Mouse (Mus musculus): ENCODE measurements around the gene Banp. TPM values are rescaled to one million over a fixed set of nuclear protein-coding genes. Genes with fewer than 3 reads are reported as not detected.

Gene Banp
- total RNA-seq, 2 experiments from 2014 or later: 14.0 to 21.3 TPM

DNA sequence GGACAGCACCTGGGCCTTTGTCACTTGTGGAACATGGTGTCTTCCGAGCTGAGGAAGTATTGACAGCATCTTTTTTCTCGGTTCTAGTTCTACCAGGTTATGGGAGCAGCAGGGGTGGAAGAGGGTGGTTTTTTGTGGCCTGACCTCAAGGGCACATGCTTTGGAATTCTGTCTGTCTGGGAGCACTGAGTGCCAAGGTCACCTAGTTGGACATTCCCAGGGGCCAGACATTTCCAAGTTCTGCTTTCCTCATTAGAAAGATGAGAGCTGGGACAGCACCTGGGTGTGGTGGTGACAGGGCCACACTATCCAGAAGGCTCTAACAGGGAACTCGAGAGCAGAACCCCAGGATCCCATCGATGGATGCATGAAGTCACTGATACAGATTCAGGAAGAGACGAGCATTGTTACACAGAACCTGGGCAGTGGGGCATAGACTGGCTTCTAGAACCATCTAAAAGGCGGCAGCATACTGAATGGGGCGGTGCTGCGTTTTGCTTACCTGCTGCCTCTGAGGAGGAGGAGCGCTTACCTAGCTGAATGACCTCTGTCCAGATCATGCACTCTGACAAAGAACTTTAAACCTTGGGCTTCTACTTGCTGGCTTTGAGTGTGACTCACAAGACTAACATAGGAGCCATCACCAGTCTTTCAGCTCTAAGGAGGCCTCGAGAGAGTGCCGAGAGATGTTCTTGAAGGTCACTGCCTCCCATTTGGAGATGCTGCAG, 31.4 kb downstream of the Banp start:
- no peak for DNase-seq

DNA sequence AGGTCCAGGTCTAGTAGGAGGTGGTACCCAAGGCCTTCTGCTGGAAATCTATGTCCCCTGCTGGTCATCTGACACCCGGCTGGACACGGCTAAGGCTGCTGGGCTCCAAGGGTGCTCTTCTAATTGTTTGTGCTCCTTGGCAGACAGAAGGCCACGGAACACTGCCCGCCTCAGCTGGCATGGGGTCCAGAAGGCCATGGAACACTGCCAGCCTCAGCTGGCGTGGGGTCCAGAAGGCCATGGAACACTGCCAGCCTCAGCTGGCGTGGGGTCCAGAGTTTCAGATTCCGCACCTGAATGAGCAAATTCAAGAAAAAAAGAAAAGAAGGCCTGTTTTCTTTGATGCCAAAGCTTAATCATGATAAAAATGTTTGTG, 32.0 kb downstream of the Banp start:
- DNase-seq: peak; percentile 68

DNA sequence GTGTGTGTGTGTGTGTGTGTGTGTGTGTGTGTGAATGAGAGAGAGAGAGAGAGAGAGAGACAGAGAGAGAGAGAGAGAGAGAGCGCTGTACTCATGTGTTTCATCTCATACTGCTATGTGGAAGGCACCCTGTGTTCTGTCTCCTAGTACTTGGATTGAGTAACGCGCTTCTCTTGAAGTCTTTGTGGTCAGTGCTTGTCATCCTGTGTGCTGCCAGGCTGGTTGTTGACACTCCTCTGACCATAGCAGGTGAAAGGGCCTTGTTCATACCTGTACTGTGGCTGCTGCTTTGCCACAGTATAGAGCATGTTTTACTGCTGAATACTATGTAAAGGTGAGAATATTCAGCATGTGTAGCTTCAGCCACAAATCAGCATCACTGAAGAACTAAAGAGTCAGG, 36.1 kb downstream of the Banp start:
- no peak for DNase-seq

GRCm38 (mm10) chr8:121987892-121988291, 38.3 kb downstream of the Banp start:
- no peak for DNase-seq

- peak; percentile 43 for DNase-seq
Measured at GRCm38 (mm10) chr8:121990506-121991255, 41.1 kb downstream of the Banp start.

DNA sequence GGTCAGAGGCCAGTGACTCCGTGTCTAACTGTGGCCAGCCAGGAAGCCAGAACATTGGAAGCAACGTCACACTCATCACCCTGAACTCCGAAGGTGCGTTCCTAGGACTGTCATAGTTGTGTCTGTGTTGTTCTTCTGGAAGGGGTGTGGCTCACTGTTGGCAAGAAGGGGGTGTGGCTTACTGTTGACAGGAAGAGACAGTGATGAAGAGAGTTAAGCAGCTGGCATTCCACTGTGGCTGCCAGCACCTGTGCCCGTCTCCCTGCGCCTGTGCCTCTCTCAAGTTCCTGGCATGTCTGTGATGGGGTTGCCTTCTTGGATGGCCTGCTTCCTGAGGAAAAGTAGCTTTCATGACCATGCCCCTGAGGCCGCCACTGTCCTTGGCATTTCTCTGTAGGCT, 42.1 kb downstream of the Banp start:
- DNase-seq: no peak

- DNase-seq: no peak
Measured at GRCm38 (mm10) chr8:121992911-121993310, 43.4 kb downstream of the Banp start.

DNA sequence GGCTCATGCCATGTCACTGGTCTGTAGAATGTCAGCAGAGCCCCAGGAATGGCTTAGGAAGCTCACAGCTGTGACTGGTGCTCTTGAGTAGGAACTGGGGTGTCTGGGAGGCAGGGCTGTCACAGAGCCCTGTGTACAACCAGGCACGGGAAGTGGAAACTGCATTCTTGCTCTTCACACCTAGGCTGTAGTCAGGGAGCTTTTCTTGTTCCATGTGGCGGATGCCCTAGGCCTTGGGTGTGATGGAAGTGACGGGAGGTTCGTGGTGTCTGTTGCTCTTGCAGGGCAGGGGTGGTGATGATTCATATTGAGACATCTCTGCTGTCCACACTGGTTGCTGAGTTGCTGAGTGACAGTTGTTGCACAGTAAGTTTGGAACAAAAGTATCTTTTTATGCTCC, 45.6 kb downstream of the Banp start:
- no peak for DNase-seq

GRCm38 (mm10) chr8:121995895-121996294, 46.3 kb downstream of the Banp start:
- DNase-seq: no peak

DNA sequence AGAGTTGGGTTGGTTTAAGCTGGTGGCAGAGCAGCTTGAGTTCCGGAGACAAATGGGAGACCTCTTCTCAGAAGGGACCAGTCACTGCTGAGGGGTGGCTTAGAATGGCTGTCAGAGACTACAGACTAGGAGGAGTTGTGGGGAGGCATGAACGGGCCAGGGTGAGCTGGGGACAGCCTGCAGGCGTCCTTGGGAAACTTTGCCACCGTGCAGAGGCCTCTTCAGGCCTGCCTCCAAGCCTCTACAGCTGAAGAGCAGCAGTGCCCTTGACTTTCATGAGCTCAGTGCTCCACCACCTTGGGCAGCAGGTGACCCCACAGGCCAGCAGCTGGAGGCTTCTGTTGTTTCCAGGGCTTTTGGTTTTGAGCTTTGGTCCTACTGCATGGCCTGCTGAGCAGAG, 49.1 kb downstream of the Banp start:
- no peak for DNase-seq

GRCm38 (mm10) chr8:121999211-121999610, 49.7 kb downstream of the Banp start:
- peak; percentile 57 for DNase-seq

GRCm38 (mm10) chr8:122001339-122002115, 52.0 kb downstream of the Banp start:
- no peak for DNase-seq

DNA sequence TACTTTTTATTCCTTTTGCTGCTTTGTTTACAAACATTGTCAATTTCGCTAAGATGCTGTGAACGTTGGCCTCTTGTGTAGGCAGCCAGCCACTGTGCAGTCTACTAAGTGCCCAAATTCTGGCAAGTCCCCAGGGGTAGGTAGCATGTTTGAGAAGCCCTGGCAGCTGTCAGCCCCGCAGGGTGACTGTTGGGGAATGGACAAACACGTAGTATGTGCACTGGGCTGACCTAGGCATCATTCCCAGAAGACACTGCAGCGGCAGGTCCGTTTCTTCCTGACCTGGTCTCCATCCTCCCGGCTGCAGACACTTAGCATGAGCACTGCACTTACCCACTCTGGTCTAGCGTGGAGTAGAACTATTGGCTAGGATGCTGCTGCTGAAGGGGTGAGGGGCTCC, 54.1 kb downstream of the Banp start:
- peak; percentile 35 for DNase-seq

GRCm38 (mm10) chr8:122004131-122004530, 54.6 kb downstream of the Banp start:
- no peak for DNase-seq

- no peak for DNase-seq
Measured at GRCm38 (mm10) chr8:122005422-122006204, 56.1 kb downstream of the Banp start.

- DNase-seq: no peak
Measured at GRCm38 (mm10) chr8:122006688-122007484, 57.3 kb downstream of the Banp start.

DNA sequence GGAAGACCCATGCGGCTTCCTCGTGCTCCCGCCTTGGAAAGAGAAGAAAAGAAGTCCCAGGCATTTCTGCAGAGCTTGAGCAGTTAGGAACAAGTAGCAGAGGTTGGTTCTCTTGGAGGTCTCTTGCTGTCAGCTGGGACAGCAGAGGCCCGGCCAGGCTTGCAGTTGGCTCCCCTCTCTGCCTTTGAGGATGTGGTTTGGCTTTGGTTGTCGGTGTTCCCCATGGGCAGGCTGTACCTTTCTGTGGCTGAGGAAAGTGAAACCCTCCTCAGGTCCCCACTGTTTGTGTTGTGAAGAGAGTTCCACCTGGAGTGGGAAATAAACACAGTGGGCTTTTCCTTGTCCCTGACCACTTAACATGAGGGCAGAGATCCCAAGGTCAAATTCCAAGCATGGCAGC, 58.8 kb downstream of the Banp start:
- no peak for DNase-seq

DNA sequence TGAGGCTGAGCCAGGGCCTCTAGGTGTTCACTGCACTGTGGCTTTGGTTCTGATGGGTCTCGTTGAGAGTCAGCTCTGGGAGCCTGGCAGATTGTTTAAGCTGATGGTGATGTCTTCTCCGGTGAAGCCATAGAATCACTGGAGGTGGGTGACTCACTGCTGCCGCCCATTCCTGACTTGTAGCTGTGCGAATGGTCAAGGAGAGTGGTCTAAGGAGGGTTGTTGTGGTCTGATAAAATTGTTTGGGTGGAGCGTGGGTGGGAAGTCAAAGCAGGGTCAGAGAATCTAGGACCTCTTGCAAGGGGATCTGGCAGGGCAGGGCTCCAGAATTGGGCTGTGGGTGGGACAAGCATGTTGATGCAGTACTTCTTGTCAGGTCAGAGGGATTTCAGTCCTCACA, 61.1 kb downstream of the Banp start:
- DNase-seq: no peak

DNA sequence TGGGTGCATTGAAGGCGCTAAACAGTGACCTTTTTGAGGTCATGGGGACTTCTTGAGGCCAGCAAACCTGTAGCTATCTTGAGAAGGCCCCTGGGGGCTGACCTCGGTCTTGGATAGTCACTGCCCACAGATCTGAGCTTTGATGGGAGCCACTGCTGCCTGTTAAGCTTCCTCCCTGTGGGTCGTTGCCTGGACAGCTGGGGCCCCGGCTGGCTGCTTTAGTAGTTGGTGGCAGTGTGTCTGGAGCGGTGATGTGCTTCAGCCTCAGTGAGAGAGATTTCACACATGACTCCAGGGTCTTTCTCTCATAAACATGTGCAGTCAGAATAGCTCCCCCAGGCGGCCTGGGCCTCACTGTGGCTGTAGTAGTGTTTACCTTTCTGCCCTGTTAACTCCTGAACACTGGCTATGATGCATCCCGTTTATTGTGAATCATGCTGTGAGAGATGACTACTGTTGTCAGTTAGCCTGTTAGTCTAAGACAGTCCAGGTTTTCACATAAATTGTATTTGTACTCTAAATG, 61.6 kb downstream of the Banp start:
- DNase-seq: no peak

DNA sequence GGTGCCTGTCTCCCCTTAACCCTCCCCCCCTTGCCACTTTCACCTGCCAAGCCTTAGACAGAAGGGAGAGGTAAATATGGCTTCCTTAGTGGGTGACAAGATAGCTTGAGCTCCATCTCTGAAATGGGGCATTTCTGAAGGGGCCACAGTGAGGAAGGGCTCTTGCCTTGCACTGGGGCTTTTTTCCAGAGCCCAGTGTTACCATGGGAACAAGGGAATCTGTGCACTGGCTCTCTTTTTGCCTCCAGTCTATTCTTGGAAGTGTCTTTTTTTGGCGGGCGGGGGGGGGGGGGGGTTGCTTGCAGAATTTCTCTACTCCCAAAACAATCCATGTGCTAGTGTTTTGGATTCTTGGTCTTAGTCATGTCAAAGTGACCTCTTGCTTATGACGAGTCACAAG, 65.1 kb downstream of the Banp start:
- DNase-seq: no peak
